Mouse (Mus musculus) ovary, postnatal 10 days (tissue): Measurements from ENCODE around the gene Gnat3.

ENCODE experiments used
- DNase-seq: peaks from one replicate; pipeline ENCODE4 v3.0.0; 2022; ENCODE audit warnings: low spot score

Gnat3 gene

DNA sequence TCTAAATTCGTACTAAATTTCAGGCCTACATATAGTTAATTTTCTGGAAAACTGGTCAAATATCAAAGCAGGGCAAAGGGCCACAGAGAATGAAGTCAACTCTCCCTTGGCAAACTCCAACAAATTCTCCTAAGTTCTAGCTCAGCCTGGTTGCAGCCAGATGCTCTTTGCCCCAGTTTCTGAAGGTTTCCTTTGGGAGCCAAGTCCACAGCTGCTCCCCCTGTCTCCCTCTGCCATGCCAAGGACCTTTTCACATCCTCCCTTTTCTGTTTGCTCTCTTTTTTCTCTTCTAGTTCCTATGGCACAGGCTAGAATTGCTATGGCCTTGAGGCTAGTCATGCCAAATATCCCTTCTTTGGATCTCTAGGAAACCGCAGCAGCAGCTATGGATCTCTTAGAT is 43.8 kb downstream of the Gnat3 start:
- DNase-seq: no peak

DNA sequence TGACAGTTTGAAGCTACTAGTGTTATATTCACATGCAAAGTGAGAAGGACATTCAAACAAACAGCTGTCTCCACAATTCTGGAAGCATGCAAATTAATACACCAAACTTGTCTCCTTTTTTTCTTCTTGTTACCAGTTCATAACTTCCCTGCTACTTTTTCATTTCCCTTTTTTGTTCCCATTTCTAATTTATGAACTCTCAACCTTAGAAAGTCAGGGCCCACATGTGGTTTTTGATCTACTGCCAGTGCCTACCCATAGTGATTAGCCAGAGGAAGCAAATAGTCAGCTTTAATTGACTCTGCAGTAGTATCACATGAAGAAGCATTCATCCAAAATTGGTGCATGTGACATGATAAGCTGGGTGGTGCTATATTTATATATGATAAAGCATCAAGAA is 44.7 kb downstream of the Gnat3 start:
- DNase-seq: no peak

DNA sequence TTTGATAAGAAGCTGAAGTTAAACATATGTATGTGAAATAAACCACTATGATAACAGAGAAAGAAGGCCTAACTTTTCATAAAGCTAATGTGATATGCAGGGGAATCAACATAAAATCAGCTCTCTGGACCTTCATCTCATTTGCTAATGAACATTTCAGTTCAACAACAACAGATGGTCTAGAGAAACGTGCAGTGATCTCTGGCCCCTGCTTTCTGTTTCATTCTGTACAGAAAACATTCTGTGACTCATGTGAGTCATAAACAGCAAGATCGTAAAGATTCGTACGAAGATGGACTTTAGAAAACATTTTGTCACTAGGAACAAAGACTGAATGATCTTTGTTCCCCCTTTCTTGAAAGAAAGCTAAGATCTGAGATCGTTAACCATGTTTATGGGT is 48.0 kb downstream of the Gnat3 start:
- no peak for DNase-seq

DNA sequence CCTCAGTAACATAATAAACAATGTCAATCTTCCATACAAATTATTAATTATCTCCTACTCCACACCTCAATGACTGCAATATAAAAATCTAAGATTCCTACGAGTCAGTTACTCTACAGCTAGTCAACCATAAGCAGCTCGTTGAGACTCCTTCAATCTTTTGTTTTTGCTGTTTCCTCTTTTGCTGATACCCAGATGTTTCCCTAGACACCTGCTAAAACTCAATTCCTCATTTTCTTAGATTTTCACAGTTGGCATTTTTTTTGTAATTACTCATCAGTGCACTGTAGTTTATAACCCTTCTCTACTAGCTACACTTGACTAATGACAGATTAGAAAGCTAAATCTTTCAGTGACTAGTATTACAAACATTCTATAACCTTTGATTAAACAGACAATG is 50.8 kb downstream of the Gnat3 start:
- no peak for DNase-seq

DNA sequence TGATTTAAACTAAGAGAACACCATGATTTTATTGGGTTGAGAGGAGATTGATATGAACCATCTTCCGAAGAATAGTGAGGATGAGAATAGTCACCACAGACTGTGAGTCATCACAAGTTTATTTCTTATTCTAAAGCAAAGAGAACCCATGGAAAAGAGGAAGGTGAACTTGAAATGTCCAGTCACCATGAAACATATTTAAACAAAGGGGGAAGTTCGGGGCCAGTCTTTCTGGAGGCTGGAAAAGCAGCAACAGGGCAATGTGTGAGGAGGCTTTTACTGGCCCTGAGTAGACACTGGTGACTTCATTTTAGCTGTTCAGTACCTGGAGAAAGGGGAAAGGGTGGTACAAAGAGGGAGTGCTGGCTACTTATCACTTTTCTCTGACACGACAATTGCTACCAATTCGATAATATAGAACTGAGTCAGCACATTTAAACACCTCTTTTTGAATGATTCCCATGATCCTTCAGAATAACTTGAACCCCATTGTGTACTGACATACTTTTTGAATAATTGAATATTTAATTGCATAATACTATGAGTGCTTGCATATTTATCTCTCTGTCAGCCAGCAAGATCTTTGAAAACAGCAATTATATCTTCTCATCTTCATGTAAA is 52.0 kb downstream of the Gnat3 start:
- no peak for DNase-seq

DNA sequence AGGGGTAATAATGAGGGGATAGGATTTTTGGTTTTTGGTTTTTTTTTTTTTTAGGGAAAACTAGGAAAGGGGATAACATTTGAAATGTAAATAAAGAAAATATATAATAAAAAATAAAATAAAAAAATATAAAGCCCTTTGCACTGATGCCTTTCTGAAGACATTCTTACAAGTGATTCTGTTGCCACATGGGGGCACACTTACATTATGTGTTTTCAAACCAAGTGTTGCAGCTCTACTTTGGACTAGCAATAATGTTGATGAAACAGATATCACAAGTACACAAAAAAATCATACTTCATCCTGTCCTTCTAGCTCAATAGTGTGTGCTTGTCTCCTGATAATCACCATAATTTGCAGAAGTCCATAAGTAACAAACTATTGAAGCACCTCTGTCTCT is 61.0 kb downstream of the Gnat3 start:
- no peak for DNase-seq

DNA sequence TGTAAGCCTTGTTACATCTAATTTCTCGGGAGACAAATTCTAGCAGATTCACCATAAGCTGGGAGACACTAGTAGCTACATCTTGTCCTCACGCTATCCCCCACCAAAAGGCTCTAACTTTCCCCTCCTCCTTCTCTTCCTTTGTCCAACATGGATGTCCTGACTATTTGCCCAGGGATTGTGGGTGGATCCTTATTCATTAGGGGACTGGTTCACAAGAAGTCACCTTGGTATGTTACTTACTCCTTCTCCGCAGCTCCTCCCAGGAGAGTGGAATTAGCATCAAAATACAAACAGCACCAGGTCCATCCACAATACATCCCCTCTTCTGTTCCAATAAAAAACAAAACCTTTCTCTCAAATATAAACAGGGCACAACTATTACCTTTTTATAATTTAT is 65.2 kb downstream of the Gnat3 start:
- DNase-seq: no peak

DNA sequence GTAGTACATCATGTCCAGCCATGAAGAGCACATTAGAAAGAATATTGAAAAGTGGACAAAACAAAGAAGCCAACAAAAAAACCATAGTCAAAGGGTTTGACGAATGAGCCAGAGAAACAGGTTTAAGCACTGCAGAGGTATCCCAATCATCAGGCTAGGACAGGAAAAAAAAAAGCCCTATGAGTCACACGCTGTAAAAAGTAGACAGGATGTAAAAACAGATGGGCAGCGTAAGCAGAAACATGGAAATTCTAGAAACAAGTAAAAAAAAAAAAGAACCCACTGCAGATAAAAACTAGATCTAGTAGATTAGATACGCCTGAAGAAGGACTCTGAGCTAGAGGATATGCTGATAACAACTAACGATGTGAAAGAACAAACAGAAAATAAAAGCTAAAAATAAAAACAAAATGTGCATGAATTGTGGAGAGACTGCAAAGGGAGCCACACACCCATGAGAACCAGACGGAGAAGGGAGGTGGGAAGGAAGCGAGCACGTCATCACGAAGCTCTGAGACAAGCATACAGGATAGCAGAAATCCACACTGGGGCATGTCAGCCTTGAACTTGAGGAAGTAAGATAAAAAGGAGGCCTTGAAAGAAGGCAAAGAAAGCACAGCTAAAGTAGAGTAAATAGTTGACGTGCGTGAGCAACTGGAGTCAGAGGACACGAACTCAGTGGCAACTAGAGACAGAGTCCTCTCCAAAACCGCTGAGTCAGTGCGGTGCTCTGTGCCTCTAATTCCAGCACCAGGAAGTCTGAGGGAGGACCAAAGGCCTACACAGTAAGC is 73.7 kb downstream of the Gnat3 start:
- DNase-seq: no peak

DNA sequence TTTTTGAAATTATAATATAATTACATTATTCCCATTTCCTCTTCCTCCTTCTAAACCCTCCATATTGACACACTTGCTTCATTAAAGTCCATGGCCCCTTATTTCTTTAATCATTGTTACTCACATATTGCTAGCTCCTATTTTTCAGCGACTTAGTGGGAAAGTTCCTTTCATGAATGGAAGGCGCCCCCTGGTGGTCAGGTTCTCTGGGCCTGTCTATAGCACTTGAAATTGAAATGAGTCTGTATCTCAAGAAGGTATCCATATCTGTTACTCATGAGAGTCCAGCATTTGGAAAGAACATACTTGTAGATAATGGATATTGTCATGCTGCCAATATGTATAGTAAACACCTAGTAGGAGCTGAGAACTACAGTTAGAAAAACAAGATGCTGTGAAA is 80.7 kb downstream of the Gnat3 start:
- peak; percentile 17 for DNase-seq

DNA sequence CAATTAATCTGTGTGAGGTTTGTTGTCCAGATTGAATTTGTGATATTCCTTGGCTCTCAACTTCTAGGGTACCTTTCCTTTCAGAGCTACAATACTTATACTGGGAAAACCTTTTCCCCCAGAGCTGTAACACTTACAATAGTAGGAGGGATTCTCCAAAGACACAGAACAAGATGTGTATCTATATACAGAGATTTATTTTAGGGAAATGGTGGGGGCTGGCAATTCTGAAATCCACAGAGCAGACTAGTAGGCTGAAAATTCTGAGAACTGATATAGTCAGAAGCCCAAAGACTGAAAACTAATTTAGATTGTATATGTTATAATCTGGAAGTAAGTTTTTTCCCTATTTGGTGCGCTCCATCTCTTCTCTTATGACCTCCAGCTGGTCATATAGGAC is 86.5 kb downstream of the Gnat3 start:
- no peak for DNase-seq

DNA sequence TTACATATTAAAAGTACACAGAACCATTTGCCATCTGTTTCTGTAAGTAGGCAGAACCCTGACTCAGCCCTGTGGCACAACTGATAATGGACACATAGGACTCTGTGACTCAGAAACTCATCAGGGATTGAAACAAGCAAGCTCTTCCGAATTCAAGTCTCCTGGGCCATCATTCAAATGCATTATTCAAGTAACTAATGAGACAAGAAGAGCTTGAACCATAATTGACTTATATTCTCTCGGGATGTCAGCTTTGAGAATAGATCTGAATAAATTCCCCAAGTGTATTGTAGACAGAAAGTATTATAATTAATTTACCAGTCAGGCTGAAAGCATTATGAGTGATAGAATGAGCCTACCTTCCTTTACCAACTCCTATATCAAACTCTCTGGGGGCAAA is 93.0 kb downstream of the Gnat3 start:
- DNase-seq: no peak
